Mouse (Mus musculus): ENCODE data around the gene Mall.

Gene Mall

DNA sequence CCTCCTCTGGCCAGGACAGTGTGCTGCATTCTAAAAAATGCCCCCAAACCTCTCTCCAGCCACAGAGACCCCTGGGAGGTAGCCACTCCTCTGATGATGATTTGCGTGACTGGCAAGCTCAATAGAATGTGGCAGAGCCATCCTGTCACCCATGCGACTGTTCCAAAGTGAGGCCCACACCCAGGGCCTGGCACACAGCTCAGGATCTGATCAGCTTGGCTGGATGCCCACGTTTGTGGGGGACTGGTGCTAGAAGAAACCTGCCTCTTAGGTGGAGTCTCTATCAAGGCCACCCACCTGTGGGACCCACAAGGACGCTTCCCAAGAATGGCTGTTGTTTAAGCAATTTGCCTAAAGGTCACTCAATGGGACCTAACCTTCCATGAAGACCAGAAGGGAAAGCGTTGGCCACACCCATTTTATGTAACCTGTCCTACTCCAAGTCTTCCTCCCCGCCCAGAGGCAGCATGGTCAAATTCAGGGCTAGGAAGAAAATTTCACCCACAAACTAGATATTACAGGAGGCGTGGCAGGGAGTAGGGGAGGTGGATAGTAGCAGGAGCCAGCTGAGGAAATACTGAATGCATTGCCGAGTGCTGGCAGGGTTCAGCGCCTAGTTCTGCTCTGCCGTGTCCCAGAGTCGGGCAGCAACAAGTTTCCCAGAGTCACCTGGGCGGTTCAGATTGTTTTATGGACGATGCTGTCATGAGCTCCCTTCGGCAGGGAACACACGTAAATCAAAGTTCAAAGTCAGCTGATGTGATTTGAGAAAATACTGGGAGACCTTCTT lies 876 bp downstream of the Mall start:
- DNase-seq = no peak

DNA sequence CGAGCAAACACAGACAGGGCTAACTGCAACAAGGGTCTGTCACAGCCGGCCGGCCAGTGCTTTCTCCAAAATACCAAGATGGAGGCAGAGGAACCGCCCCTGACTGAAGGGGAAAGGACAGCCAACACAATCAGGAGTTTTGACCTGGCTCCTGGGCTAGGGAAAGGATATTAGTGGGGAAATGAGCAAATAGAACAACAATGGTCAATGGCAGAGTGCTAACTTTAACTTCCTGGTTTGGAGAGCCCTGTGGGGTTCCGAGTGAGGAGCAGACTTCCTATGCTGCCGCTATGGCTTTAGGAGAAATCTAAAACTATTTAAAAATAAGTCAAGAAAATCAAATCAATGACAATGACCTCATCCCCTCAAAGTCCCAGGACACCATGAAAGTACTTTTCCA lies 1.6 kb downstream of the Mall start:
- DNase-seq = no peak

DNA sequence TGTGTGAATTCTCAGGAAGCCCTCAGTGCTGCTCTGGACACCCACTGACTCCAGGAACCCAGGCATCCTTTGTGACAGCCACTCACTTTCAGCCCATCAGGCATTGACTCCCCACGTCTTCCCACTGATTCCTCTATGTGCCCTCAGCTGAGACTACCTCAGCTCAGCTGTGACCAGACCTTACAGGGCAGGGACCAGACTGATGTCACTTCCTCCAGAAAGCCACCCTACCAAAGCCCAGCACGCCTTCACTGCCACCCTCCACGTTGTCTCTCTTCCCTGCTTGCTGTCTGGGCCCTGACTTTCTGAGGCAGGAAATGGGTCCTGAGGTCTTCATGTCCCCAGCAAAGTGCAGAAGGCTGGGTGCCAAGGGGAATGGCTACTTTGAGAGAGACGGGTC lies 6.5 kb downstream of the Mall start:
- DNase-seq = no peak

DNA sequence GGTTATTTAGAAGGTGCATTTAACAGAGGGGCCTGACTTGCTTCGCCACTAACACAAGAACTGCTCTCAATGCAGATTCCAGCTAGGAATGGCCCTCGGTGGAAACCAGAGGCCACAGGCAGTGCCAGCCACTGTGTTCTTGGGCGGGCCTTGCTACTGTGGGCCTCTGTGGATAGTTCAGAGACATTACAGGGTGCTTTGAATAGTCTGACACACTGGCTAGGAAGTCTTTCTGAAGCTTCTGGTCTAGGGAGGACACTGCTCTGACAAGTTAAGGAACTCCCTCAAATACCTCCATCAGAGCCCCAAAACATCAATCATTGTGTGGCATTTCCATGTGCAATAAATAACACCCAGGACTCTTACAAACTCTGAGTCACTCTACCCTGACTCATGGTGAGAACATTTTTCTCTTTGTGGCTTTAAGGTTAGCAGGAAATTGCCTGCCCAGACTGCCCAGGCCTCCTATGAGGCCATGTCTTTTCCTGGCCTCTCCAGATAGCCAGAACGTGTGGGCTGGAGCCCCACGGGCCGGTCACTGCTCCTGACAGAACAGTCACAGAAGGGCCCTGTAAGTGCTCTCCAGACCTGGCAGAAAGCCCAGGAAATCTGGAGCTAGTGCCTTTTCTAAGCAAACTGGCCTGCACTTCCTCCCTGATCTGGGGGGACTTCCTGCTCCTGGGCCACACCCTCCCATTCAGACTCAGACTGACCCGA lies 7.4 kb downstream of the Mall start:
- DNase-seq = no peak

DNA sequence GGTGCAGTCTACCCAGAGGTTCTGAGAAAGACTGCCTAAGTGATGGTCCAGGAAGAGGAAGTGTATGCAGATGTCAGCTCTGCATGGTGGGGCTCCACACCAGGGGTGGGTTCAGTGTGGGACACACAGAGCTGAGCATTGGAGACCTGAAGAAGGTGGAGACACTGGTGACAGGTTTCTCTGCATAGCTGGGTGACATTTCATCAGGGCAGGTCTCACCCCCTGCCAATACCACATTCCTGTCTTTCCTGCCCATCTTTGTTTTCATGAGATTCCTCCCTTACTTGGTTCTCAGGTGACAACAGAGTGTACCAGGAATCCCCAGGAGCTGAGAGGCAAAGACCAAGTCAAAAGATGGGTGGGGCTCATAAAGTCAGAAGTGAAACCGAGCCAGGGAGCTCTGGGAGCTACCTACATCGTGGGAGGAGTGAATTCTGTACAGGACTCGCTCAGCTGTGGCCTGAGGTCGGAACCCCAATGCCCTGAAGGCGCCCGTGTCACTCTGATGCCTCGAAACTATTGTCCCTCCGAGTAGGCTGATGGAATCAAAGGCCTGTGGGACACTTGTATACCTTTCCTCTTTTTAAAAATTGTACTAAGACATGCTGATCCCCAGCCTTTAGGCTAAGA lies 10.8 kb downstream of the Mall start:
- no peak for DNase-seq

DNA sequence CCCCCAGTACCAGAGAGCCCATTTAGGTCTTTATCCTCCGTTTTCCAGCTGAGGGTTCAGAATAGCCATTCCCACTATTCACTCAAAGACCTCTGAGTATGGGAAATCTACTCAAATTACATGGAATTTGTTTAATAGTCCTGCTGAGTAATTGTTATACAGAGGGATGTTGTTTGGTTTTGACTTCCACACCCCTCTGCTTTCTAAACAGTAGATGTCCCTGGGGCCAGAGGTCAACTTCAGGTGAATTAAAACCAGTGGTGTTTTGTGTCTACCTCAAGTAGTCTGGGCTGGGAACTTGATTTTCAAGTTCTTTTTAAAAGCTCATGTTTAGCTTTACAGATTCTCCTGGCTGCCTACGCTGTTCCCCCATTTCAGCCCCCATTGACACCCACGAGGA lies 15.0 kb downstream of the Mall start:
- DNase-seq = no peak

DNA sequence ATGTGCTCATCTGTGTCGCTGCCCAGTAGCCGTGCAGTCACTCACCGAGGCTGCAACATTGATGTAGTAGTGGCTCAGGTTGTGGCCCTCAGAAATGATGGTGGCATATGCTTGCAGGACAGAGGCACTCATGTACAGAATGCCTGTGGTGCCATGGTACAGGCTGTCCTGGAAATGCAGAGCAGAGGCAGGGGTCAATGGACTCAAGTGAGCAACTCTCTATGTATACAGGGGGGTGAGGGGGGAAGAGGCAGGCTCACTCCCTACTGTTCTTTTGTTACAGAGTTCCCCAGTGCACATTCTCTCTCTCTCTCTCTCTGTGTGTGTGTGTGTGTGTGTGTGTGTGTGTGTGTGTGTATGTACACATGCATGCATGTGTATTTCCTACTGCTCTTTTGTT lies 20.9 kb downstream of the Mall start:
- no peak for DNase-seq

DNA sequence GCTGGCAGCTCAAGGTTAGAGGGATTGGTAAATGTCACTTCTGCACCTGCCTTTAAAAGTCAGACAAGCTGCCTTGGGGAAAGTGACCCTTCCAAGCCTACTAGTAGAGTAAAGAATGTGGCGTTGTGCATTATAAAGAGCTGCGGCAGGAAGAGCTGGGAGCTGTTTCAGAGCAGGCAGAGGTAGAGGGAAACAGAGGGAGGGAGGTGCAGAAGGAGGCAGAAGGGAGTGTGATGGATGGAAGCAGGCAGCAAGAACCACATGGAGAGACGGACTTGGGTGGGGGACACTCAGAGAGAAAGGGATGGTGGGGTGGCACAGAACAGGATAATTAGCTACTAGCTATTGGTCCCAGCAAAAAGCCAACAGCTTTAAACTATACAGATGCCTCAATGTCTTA lies 21.7 kb downstream of the Mall start:
- no peak for DNase-seq

DNA sequence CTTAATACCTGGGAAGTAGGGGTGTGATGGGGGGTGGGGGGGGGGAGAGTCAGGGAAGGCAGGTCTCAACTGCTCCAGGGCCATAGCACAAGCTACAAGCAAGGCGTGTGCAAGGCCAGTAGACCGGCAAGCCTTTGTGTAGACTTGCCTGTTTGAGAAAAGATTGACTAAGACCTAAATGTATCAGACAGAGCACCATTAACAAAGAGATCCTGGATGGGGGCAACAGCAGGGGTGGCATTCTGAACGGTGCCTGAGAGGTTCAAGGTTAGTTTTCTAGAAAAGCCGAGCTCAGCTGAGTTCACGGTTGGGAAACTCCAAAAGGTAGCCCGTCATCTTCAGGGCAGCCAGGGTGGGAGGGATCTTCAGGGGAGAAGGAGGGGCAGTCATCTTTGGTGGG lies 24.5 kb downstream of the Mall start:
- no peak for DNase-seq

DNA sequence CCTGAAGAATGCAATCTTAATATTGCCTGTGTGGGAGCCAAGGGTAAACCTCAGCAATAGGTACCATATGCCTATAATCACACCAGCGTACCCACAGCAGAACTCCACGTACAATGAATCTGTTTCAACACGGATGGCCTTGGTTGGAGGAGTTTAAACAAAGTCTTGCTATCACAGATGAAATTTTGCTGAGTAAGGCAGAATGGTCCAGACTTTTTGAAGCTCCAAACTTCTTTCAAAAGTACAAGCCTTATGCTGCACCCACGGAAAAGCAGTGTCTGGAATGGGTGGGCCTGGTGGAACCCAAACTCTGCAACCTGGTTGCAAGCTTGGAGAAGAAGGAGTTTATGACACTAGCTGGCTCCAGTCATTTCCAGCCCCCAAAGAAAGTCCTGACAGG lies 40.5 kb downstream of the Mall start:
- no peak for DNase-seq

DNA sequence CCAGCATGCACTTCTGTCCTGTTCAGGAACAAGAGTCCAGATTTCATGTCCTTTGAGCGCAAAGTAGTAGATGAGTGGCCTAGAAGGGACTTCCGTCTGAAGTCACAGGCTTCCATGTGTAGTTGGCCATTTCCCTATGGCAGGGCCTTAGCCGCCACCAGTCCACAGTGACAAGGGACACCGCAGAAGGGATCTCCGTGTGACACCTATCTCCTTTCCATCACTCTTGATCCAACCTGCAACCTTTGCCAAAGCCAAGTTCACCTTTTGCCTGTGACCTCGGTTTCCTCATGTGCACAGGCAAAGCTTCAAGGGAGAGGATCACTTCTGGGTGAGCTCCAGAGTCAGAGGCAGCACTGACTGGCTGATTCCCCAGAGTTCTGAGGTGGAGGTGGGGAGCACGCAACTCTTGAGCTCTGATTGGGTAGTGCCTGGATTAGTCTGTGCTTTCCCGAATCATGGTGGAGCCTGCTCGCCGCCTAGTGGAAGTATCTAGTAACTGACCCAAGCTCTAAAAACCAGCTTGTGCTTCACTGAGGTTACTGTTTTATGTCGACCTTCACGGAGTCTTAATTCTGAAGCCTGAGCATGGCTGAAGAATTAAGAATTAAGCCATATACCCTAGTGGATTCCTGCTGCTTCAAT lies 45.9 kb downstream of the Mall start:
- peak; percentile 40 for DNase-seq

DNA sequence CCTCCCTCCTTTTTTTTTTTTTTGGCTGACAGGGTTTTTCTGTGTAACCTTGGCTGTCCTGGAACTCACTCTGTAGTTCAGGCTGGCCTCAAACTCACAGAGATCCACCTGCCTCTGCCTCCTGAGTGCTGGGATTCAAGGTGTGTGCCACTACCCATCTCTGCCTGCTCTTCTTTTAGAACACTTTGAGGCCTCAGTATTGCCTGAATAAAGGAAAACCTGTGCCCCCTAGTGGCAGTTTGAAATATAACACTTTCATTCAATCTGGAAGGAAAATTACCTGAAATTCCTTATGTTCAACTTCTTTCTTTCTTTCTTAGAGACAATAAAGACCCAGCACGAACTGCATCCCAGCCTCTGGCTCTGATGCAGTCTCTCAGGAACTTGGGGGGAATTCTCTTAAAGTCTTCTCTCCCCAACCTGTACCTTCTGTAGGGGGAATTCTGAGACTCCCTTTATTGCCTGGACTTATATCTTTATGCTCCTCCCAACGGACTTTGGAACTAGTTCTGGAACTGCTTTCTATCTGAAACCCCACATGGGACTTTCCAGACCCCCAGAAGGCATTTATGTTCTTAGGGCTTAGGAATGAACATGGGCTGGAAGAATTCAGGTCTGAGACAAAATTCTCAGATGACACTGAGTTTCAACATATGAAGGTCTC lies 61.8 kb downstream of the Mall start:
- no peak for DNase-seq

DNA sequence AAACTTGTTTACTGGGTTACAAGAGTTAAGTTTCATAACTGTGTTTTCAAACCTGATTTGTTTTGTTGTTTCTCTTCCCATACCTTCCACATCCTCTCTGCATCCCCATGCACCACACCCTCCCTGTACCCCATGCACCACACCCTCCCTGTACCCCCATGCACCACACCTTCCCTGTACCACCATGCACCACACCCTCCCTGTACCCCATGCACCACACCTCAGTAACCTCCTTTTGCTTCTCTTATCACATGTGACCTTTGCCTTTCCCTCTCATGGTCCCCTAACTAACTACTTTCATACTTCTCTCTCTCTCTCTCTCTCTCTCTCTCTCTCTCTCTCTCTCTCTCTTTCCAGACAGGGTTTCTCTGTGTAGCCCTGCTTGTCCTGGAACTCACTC lies 62.7 kb downstream of the Mall start:
- no peak for DNase-seq

DNA sequence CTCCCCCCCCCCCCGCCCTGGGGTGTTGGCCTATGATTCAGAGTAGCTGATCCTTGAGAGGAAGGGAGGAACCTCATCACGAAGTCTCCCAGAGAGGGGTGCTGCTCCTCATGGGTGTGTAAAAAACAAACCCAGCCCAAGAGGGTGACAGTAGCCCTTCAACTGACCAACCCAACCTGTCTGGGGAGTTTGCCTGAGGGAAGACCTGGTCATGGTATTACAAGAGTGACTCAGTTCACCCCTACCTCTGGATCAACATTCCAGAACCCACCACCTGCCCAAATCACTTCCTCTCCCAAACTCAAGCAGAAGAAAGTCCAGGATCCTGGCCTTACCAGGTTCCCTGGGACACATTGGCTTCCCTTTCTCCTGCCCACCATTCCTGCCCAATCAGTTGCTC lies 67.0 kb downstream of the Mall start:
- DNase-seq = no peak

DNA sequence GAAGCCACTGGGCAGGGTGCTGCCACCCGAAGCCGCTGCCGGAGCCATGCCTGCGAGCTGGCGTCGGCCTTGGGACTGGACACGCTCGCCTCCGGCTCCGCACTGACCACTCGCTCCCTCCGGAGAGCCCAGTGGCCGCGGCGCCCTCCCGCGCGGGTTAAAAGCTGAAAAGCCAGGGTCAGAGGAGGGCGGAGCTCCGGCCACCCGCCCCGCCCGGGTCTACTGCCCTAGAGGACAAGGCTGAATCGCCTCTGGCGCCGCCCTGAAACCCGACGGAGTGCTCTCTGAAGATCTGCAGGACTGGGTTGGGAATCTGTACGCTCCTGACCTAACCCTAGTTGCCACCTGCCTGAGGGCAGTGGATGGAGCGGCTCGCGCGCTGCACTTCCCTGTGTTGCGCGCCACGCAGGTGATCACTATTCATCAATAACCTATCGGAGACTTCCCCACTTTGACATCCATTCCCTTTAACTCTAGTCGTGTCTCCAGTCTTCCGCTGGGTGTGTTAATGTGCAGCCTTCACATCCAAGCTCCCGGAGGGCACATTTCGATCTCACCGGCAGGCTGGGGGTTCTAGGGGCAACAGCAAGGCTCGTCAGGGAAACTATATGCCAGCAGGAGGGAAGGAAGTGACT lies 73.5 kb downstream of the Mall start, which contains the start of gene Mal:
Gene Mal, minus strand, starts transcription at position 610 of the 635 bp plus-strand sequence.
- no peak for DNase-seq

DNA sequence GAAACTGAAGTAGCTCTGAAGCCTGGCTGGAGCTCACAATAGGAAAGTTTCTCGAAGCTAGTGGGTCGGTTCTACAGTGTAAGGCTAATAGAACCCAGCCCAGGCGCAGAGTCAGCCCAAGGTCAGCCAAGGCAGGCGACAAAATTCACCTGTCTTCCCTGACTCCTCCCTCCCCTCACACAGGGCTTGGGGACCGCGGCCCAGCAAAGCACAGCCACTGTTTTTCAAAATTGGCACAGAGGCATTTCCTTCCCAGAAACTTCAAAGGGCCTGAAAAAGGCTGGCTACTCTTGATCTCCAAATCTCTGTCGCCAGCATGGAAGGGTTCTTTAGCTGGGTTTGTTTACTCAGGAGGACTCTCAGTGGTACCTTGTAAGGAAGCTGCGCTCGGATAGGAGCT lies 74.3 kb downstream of the Mall start:
- DNase-seq = no peak

DNA sequence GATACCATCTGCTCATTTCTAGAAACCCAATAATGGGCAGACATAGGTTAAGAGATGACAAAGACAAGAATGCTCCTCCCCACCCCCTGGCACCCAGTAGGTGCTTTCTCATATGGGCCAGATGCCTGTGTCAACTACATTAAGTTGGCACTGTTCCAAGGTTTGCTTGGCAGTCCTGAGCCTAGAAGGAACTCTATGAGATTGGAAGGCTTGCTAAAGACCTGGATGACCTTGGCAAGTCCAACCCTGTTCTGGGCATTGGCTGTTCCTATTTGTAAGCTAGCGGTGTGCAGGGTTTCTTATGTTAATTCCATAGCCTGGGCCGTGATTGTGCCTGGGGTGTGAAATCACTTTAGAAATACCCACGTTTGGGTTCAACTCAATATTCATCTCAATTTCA lies 74.9 kb downstream of the Mall start:
- DNase-seq = no peak
